ENCODE assay signal across 20 mouse cellular contexts in genomic region chr12:101858011-101858410, GRCm38 (mm10). TPM values are rescaled to one million over a fixed set of nuclear protein-coding genes. Genes with fewer than 3 reads are reported as not detected.
"Had no signal": no experiment of that assay in that cellular context is flagged by ENCODE, and none has a peak within 500 bp of the region (broad histone marks: within the 10 kb centered on the region; RNA-seq: fewer than 3 reads in every experiment).

No protein-coding gene starts in this region.

- H3K27ac ChIP-seq: lung, embryonic 15.5 days; macrophage; midbrain, embryonic 13.5 days; midbrain, embryonic 15.5 days; neural tube, embryonic 12.5 days; stomach, embryonic 15.5 days; stomach, postnatal 0 days had no signal

- H3K9me3 ChIP-seq: lung, embryonic 15.5 days; megakaryocyte, embryonic 14.5 days; midbrain, embryonic 13.5 days; midbrain, embryonic 15.5 days; neural tube, embryonic 12.5 days; stomach, embryonic 15.5 days had no signal

- H3K27me3 ChIP-seq: lung, embryonic 15.5 days; megakaryocyte, embryonic 14.5 days; midbrain, embryonic 13.5 days; midbrain, embryonic 15.5 days; neural tube, embryonic 12.5 days; stomach, embryonic 15.5 days had no signal

- H3K4me3 ChIP-seq: lung, embryonic 15.5 days; megakaryocyte, embryonic 14.5 days; midbrain, embryonic 13.5 days; midbrain, embryonic 15.5 days; neural tube, embryonic 12.5 days; stomach, embryonic 15.5 days had no signal

- DNase-seq: lung, adult 2 months; lung, postnatal 14 days; lung, postnatal 36 days; right cerebral cortex, postnatal 14 days; thymus, adult 2 months; thymus, postnatal 25 days; thymus, postnatal 4 days had no signal

- ATAC-seq: lung, postnatal 0 days; midbrain, embryonic 13.5 days; midbrain, embryonic 15.5 days had no signal

- H3K9ac ChIP-seq: lung, embryonic 15.5 days; midbrain, embryonic 13.5 days; midbrain, embryonic 15.5 days; neural tube, embryonic 12.5 days; stomach, embryonic 15.5 days had no signal

- H3K4me2 ChIP-seq: lung, embryonic 15.5 days; midbrain, embryonic 11.5 days; midbrain, embryonic 13.5 days; midbrain, embryonic 15.5 days; neural tube, embryonic 12.5 days; stomach, embryonic 15.5 days had no signal

- H3K4me1 ChIP-seq: lung, embryonic 15.5 days; midbrain, embryonic 13.5 days; midbrain, embryonic 15.5 days; neural tube, embryonic 12.5 days; stomach, embryonic 15.5 days had no signal

RNA-seq across cellular contexts. Expression of gene Fbln5, which starts 39.2 kb away (rescaled TPM):
- total RNA-seq: megakaryocyte progenitor cell, adult 5-6 weeks; monocyte, adult 5-6 weeks; neutrophil, adult 5-6 weeks had no signal
